Mouse (Mus musculus) lung, adult 10 weeks (tissue): ENCODE measurements around the gene Rfx8. TPM values are rescaled to one million over a fixed set of nuclear protein-coding genes. Genes with fewer than 3 reads are reported as not detected.

Source experiments
- polyA plus RNA-seq: library from polyadenylated mRNA; stranded (reverse); fragments of 350-450 nt; fragmentation: Illumina TruSeq; extraction: RNeasy Lipid Tissue Mini Kit (QIAGEN cat#74804); gene quantifications from one replicate; pipeline ENCODE4 v1.2.3, GENCODE M21; 2014; ENCODE audit warnings: low read depth, low replicate concordance; ENCODE audit not compliant: insufficient read depth

Rfx8 gene
- not detected for polyA plus RNA-seq

GRCm38 (mm10) chr1:39720632-39721350 is at the start of gene Rfx8:
Rfx8 (minus strand) TSS chr1:39720997.

GRCm38 (mm10) chr1:39651241-39651548 is 69.6 kb downstream of the Rfx8 start, which contains the start of gene Creg2:
Creg2 (minus strand) TSS chr1:39651474.

Other genes with a start within 250 kb of the Rfx8 start
- gene Tbc1d8, start 242.2 kb downstream of the Rfx8 start, polyA plus RNA-seq: 9.7 TPM
- 11.5 TPM for gene Cnot11, start 186.0 kb downstream of the Rfx8 start, polyA plus RNA-seq
- gene Rnf149, start 143.6 kb downstream of the Rfx8 start, polyA plus RNA-seq: 16.6 TPM
- 0.08 TPM for gene Creg2, start 69.5 kb downstream of the Rfx8 start, polyA plus RNA-seq
- gene Gm3646, start 84.3 kb upstream of the Rfx8 start, polyA plus RNA-seq: not detected
- 28.9 TPM for gene Map4k4, start 179.9 kb upstream of the Rfx8 start, polyA plus RNA-seq